ENCODE assay signal across 8 mouse cellular contexts in genomic region chr2:3668682-3669081, GRCm38 (mm10).
DNase-seq lines count a peak whose midpoint lies in the region; ATAC-seq lines count a peak whose summit lies in the region.

No protein-coding gene starts in this region.

- H3K4me3 ChIP-seq in kidney, embryonic 15.5 days (replicated peaks), result no peak overlapping the region

- DNase-seq in kidney, adult 11 months, result peak; percentile 23
- DNase-seq in layer of hippocampus, adult 18-20 months (ENCODE audit: low spot score in 2 of 2), result peak; percentile 16 to 52
- peak; percentile 33 for DNase-seq in lung, postnatal 14 days
- DNase-seq in thymus, postnatal 0 days (ENCODE audit: low spot score), result peak; percentile 39
- no peak for DNase-seq in adrenal gland, postnatal 14 days
- no peak for DNase-seq in adrenal gland, postnatal 4 days (ENCODE audit: low spot score in 2 of 2)

- H3K9ac ChIP-seq in kidney, embryonic 15.5 days, result no peak overlapping the region

- no peaks in the 10 kb centered on the region for H3K27me3 ChIP-seq in kidney, embryonic 15.5 days

- H3K4me1 ChIP-seq in kidney, embryonic 15.5 days, result no peaks in the 10 kb centered on the region

- H3K4me2 ChIP-seq in kidney, embryonic 15.5 days, result no peak overlapping the region

- H3K27ac ChIP-seq in kidney, embryonic 15.5 days, result no peak overlapping the region

- H3K9me3 ChIP-seq in kidney, embryonic 15.5 days (replicated peaks), result no peaks in the 10 kb centered on the region

- no peak for ATAC-seq in kidney, embryonic 15.5 days (replicated peaks; ENCODE audit: low FRiP score)
- ATAC-seq in frontal cortex, adult (ENCODE audit: low TSS enrichment), result peak; percentile 57; the same call in 1 of the 2 replicates

- 75% methylated on average over 3 of the region's 3 CpGs for WGBS in kidney, embryonic 15.5 days

- H3K36me3 ChIP-seq in kidney, embryonic 15.5 days, result no peaks in the 10 kb centered on the region

Comparison
In these comparisons a context has a peak if more than half of its experiments do, and no peak if none do; other contexts are left out.
1. DNase-seq: peak in kidney, adult 11 months (single experiment), layer of hippocampus, adult 18-20 months (2 of 2), lung, postnatal 14 days (single experiment) and thymus, postnatal 0 days (single experiment); none in adrenal gland, postnatal 14 days (single experiment) and adrenal gland, postnatal 4 days (0 of 2).